Mouse (Mus musculus) embryonic facial prominence, embryonic 12.5 days (tissue): ENCODE measurements around the gene Stat2. TPM values are rescaled to one million over a fixed set of nuclear protein-coding genes. Genes with fewer than 3 reads are reported as not detected.
"Not testable (repeated sequence)": the region's sequence is repeated elsewhere in the genome, so short reads cannot be mapped to it uniquely, and the experiment has no call there.

Experiments
- ATAC-seq: fragments of 200-750 bp; cut with Nextera tagmentation; 2 replicates; pipeline ENCODE4 v1.8.0; 2017; ENCODE audit not compliant: insufficient number of reproducible peaks, insufficient read depth, low FRiP score, low TSS enrichment
- H3K27ac ChIP-seq: fragments of 300-500 bp; sonication (generic); 2 replicates; pipeline ENCODE4 v1.5.1; 2016; ENCODE audit warnings: mild to moderate bottlenecking
- H3K27me3 ChIP-seq: fragments of 300-500 bp; sonication (generic); 2 replicates; pipeline ENCODE4 v1.6.1; 2016; ENCODE audit warnings: mild to moderate bottlenecking, moderate library complexity
- H3K36me3 ChIP-seq: fragments of 300-500 bp; sonication (generic); 2 replicates; pipeline ENCODE4 v1.6.1; 2016; ENCODE audit warnings: mild to moderate bottlenecking
- H3K4me1 ChIP-seq: fragments of 300-500 bp; sonication (generic); 2 replicates; pipeline ENCODE4 v1.6.1; 2016
- H3K4me2 ChIP-seq: fragments of 300-500 bp; sonication (generic); replicated peaks from 2 replicates; pipeline ENCODE4 v1.6.1; 2016; ENCODE audit warnings: mild to moderate bottlenecking, moderate library complexity
- H3K4me3 ChIP-seq: fragments of 300-500 bp; sonication (generic); 2 replicates; pipeline ENCODE4 v1.5.1; 2016; ENCODE audit warnings: mild to moderate bottlenecking
- H3K9ac ChIP-seq: fragments of 300-500 bp; sonication (generic); 2 replicates; pipeline ENCODE4 v1.6.1; 2016; ENCODE audit warnings: mild to moderate bottlenecking, moderate library complexity
- H3K9me3 ChIP-seq: fragments of 300-500 bp; sonication (generic); 2 replicates; pipeline ENCODE4 v1.6.1; 2016; ENCODE audit warnings: mild to moderate bottlenecking, moderate library complexity
- WGBS: fragments of 180-500 bp; shearing (Covaris S2); methylation state at CpG from one replicate; pipeline ENCODE4 v1.1.7; 2016; 5-methylcytosine and 5-hydroxymethylcytosine counted together
- polyA plus RNA-seq: library from polyadenylated mRNA; unstranded; fragments of >200 nt; fragmentation: Nextera tagmentation; extraction: Ambion mirVana; gene quantifications from 2 replicates; pipeline ENCODE4 v1.2.1, GENCODE M21; 2016

Gene Stat2
- polyA plus RNA-seq, 1 experiment from 2014 or later = 20.9 TPM

DNA sequence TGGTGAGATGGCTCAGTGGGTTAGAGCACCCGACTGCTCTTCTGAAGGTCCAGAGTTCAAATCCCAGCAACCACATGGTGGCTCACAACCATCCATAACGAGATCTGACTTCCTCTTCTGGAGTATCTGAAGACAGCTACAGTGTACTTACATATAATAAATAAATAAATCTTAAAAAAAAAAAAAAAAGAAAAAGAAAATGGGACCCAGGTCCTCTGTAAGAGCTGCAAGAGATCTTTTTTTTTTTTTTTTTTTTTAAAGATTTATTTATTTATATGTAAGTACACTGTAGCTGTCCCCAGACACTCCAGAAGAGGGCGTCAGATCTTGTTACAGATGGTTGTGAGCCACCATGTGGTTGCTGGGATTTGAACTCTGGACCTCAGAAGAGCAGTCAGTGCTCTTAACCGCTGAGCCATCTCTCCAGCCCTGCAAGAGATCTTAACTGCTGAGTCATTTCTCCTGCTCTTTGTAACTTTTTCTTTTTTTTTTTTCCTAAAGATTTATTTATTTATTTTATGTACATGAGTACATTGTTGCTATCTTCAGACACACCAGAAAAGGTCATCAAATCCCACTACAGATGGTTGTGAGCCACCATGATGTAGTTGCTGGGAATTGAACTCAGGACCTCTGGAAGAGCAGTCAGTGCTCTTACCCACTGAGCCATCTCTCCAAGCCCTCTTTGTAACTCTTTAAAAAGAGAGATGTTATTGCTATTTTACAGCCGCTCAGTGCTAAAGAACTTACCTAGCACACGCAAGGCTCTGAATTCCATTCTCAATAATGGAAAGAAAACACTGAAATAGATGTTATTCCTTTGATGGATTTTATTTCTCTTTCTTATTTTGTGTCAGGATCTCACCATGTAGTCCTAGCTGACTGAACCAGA is 62.2 kb downstream of the Stat2 start:
- H3K4me3 ChIP-seq, H3K27ac ChIP-seq, H3K9me3 ChIP-seq, H3K9ac ChIP-seq, H3K27me3 ChIP-seq, H3K4me1 ChIP-seq, H3K4me2 ChIP-seq, ATAC-seq: not testable (repeated sequence)
- H3K36me3 ChIP-seq = peaks cover 23% of the 10 kb centered on the region
- 76% methylated on average over 6 of the region's 6 CpGs for WGBS

GRCm38 (mm10) chr10:128335582-128335981 is 65.2 kb downstream of the Stat2 start:
- no peak for ATAC-seq
- no peak overlapping the region for H3K4me2 ChIP-seq
- no peaks in the 10 kb centered on the region for H3K27me3 ChIP-seq
- 0 out of 2 replicates have a peak, but pooled peaks cover 7% of the 10 kb centered on the region for H3K36me3 ChIP-seq
- WGBS = 4% methylated on average over 4 of the region's 4 CpGs
- no peak overlapping the region for H3K9ac ChIP-seq
- peaks cover 22% of the 10 kb centered on the region for H3K4me1 ChIP-seq
- no peak overlapping the region for H3K27ac ChIP-seq
- no peaks in the 10 kb centered on the region for H3K9me3 ChIP-seq
- H3K4me3 ChIP-seq = no peak overlapping the region

GRCm38 (mm10) chr10:128336195-128336594 is 65.8 kb downstream of the Stat2 start:
- 0 out of 2 replicates have a peak, but pooled peaks cover 7% of the 10 kb centered on the region for H3K36me3 ChIP-seq
- no peak overlapping the region for H3K4me2 ChIP-seq
- no peak overlapping the region for H3K27ac ChIP-seq
- peaks cover 22% of the 10 kb centered on the region for H3K4me1 ChIP-seq
- no peaks in the 10 kb centered on the region for H3K9me3 ChIP-seq
- H3K9ac ChIP-seq = no peak overlapping the region
- 86% methylated on average over 3 of the region's 3 CpGs for WGBS
- H3K4me3 ChIP-seq = no peak overlapping the region
- H3K27me3 ChIP-seq = no peaks in the 10 kb centered on the region
- ATAC-seq = no peak

- Histone ChIP-seq H3K27ac (no peak overlapping the region), H3K4me1 (peaks cover 22% of the 10 kb centered on the region), H3K4me2 (peak overlapping the region; percentile 80), H3K36me3 (0 out of 2 replicates have a peak, but pooled peaks cover 7% of the 10 kb centered on the region), H3K9me3 (no peaks in the 10 kb centered on the region), H3K9ac (no peak overlapping the region), H3K4me3 (peak overlapping the region; percentile 75; the same call in 1 of the 2 replicates), H3K27me3 (no peaks in the 10 kb centered on the region)
- 78% methylated on average over 3 of the region's 3 CpGs for WGBS
- no peak for ATAC-seq
These were observed 66.2 kb downstream of the Stat2 start for GRCm38 (mm10) chr10:128336597-128336996.

GRCm38 (mm10) chr10:128337306-128338181 is 67.2 kb downstream of the Stat2 start, which contains the start of gene Cs:
Gene Cs, plus strand, starts transcription at chr10:128337734.
- WGBS = 1% methylated on average over 60 of the region's 61 CpGs
- Histone ChIP-seq H3K27ac (peak within 1 kb of the TSS; percentile 94), H3K36me3 (0 out of 2 replicates have a peak, but pooled peaks cover 7% of the 10 kb centered on the region), H3K4me3 (peak within 1 kb of the TSS; percentile 75), H3K4me1 (peaks cover 22% of the 10 kb centered on the region), H3K9me3 (no peaks in the 10 kb centered on the region), H3K9ac (peak within 1 kb of the TSS; percentile 82), H3K27me3 (no peaks in the 10 kb centered on the region), H3K4me2 (peak within 1 kb of the TSS; percentile 80)
- peak; percentile 97 for ATAC-seq

DNA sequence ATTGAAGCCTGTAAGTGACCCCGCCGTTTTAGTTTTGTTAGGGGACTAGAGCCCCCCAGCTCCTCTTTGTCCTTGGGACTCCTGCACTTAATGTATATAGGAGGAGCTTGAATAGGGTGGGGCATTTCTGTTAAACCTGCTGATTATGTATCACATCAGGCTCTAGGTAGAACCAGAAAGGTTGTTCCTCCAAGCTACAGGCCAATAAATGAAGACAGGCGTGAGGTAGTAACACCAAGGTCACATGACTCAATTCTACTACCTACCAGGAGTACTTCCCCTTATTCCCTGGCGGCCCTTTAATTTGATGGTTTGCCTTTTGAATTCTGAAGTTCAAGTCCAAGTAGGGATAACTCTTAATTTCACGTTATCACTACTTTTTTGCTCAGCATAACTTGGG is 68.1 kb downstream of the Stat2 start:
- Histone ChIP-seq H3K27ac (peak overlapping the region; percentile 94), H3K4me1 (peaks cover 22% of the 10 kb centered on the region), H3K4me2 (peak overlapping the region; percentile 80), H3K4me3 (peak overlapping the region; percentile 75), H3K9ac (peak overlapping the region; percentile 82), H3K27me3 (no peaks in the 10 kb centered on the region), H3K36me3 (0 out of 2 replicates have a peak, but pooled peaks cover 7% of the 10 kb centered on the region), H3K9me3 (no peaks in the 10 kb centered on the region)
- WGBS = 27% methylated on average over 5 of the region's 5 CpGs
- ATAC-seq = no peak

DNA sequence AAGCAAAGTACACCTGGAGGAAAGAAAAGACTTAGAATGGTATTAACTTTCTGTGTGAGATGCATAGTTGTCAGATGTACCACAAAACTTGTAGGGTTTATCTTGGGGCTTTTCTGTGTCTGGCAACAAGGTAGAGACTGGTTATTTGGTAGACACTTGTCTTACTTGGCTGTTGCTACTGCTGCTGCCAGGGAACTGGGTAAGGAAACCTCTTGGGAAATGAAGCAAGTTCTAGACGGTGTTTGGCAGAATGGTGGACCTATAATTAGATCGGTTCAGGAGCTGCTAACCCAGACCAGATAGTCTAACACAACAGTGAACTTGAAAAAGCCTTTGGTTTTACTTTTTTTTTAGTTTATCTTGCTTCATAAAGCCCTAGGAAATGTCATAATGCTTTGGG is 68.6 kb downstream of the Stat2 start:
- no peak for ATAC-seq
- WGBS = 70% methylated on average over 2 of the region's 2 CpGs

GRCm38 (mm10) chr10:128340257-128340656 is 69.9 kb downstream of the Stat2 start:
- H3K4me3 ChIP-seq = no peak overlapping the region
- H3K27ac ChIP-seq = no peak overlapping the region
- H3K4me1 ChIP-seq = peaks cover 28% of the 10 kb centered on the region
- 82% methylated on average over 2 of the region's 2 CpGs for WGBS
- 0 out of 2 replicates have a peak, but pooled peaks cover 7% of the 10 kb centered on the region for H3K36me3 ChIP-seq
- no peaks in the 10 kb centered on the region for H3K9me3 ChIP-seq
- no peak overlapping the region for H3K4me2 ChIP-seq
- H3K9ac ChIP-seq = no peak overlapping the region
- no peaks in the 10 kb centered on the region for H3K27me3 ChIP-seq
- ATAC-seq = no peak

More for the DNA sequence above, 68.6 kb downstream of the Stat2 start:
- Histone ChIP-seq H3K36me3 (0 out of 2 replicates have a peak, but pooled peaks cover 7% of the 10 kb centered on the region), H3K9me3 (no peaks in the 10 kb centered on the region), H3K4me1 (peaks cover 22% of the 10 kb centered on the region), H3K27me3 (no peaks in the 10 kb centered on the region), H3K4me2 (peak overlapping the region; percentile 80), H3K27ac (no peak overlapping the region), H3K9ac (peak overlapping the region; percentile 82; the same call in 1 of the 2 replicates), H3K4me3 (peak overlapping the region; percentile 75)

Other genes starting within 250 kb of the Stat2 start
- 832 and 847 TPM in 2 replicates for gene Naca, start 235.0 kb upstream of the Stat2 start, polyA plus RNA-seq
- gene Ptges3, start 211.6 kb upstream of the Stat2 start, polyA plus RNA-seq = 541 and 578 TPM in 2 replicates
- 1,967 TPM in 2 replicates for gene Atp5b, start 187.3 kb upstream of the Stat2 start, polyA plus RNA-seq
- gene Baz2a, start 179.0 kb upstream of the Stat2 start, polyA plus RNA-seq = 9.0 and 9.1 TPM in 2 replicates
- gene Rbms2, start 90.3 kb upstream of the Stat2 start, polyA plus RNA-seq = 31.7 and 33.6 TPM in 2 replicates
- gene Gls2, start 76.1 kb upstream of the Stat2 start, polyA plus RNA-seq = 1.1 and 2.7 TPM in 2 replicates
- 31.1 TPM in 2 replicates for gene Spryd4, start 58.8 kb upstream of the Stat2 start, polyA plus RNA-seq
- gene Mip, start 44.7 kb upstream of the Stat2 start, polyA plus RNA-seq = 0.69 and 1.1 TPM in 2 replicates
- gene Timeless, start 38.5 kb upstream of the Stat2 start, polyA plus RNA-seq = 80.9 and 81.5 TPM in 2 replicates
- gene Apon, start 16.5 kb upstream of the Stat2 start, polyA plus RNA-seq = 0.37 and 0.90 TPM in 2 replicates
- not detected in 2 replicates for gene Apof, start 1.9 kb upstream of the Stat2 start, polyA plus RNA-seq
- gene Il23a, start 28.2 kb downstream of the Stat2 start, polyA plus RNA-seq = not detected in 2 replicates
- 36.2 and 38.3 TPM in 2 replicates for gene Pan2, start 32.8 kb downstream of the Stat2 start, polyA plus RNA-seq
- 306 and 319 TPM in 2 replicates for gene Cnpy2, start 51.9 kb downstream of the Stat2 start, polyA plus RNA-seq
- gene Cs, start 67.2 kb downstream of the Stat2 start, polyA plus RNA-seq = 191 TPM in 2 replicates
- 15.0 and 17.9 TPM in 2 replicates for gene Coq10a, start 98.4 kb downstream of the Stat2 start, polyA plus RNA-seq
- 14.8 and 15.4 TPM in 2 replicates for gene Ankrd52, start 106.6 kb downstream of the Stat2 start, polyA plus RNA-seq
- 0.33 TPM in 1 of 2 replicates, not detected in the other for gene Slc39a5, start 130.7 kb downstream of the Stat2 start, polyA plus RNA-seq
- gene Nabp2, start 140.9 kb downstream of the Stat2 start, polyA plus RNA-seq = 67.6 and 70.1 TPM in 2 replicates
- gene Rnf41, start 141.1 kb downstream of the Stat2 start, polyA plus RNA-seq = 44.5 and 50.5 TPM in 2 replicates
- gene Smarcc2, start 188.7 kb downstream of the Stat2 start, polyA plus RNA-seq = 121 and 125 TPM in 2 replicates
- 877 and 907 TPM in 2 replicates for gene Myl6, start 223.6 kb downstream of the Stat2 start, polyA plus RNA-seq
- 3.2 and 3.9 TPM in 2 replicates for gene Myl6b, start 228.1 kb downstream of the Stat2 start, polyA plus RNA-seq